In the genomic region with DNA sequence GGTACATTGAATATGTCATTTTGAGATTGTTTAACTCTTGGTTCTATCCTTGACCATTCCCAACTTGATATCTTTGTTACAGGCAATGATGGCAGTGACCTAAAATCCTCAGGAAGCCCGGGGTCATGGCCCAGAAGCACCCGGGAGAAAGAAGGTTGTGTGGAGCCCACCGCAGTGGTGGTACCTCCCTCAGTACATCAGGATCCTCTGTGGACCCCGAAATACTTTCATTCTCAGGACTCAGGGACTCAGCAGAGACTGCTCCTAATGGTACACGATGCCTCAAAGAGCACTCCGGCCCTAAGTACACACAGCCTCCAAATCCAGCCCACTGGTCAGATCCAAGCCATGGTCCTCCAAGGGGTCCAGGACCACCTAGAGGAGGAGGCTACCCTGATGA, we compare ENCODE assay signal across 8 mouse cellular contexts. TPM values are rescaled to one million over a fixed set of nuclear protein-coding genes. Genes with fewer than 3 reads are reported as not detected.
DNase-seq lines count a peak whose midpoint lies in the region; ATAC-seq and TF ChIP-seq lines count a peak whose summit lies in the region.

No protein-coding gene starts in this region.

- peak overlapping the region; percentile 72 for H3K4me2 ChIP-seq in embryonic facial prominence, embryonic 14.5 days (ENCODE audit: low read depth, low read length)
- H3K4me2 ChIP-seq in intestine, embryonic 15.5 days (replicated peaks), result peak overlapping the region; percentile 81
- peak overlapping the region; percentile 67 for H3K4me2 ChIP-seq in neural tube, embryonic 15.5 days

- ATAC-seq in embryonic facial prominence, embryonic 14.5 days (ENCODE audit: low read depth), result no peak
- no peak for ATAC-seq in intestine, embryonic 15.5 days
- ATAC-seq in neural tube, embryonic 15.5 days (ENCODE audit: low FRiP score), result no peak

- 37% methylated on average over 6 of the region's 6 CpGs for WGBS in lung, adult 2 months
- 65% methylated on average over 6 of the region's 6 CpGs for WGBS in embryonic facial prominence, embryonic 14.5 days
- 43% methylated on average over 6 of the region's 6 CpGs for WGBS in intestine, embryonic 15.5 days
- 65% methylated on average over 6 of the region's 6 CpGs for WGBS in neural tube, embryonic 15.5 days

- H3K4me3 ChIP-seq in lung, adult 2 months (replicated peaks; ENCODE audit: extremely low read depth, low read depth, low read length), result peak overlapping the region; percentile 39
- peak overlapping the region; percentile 82 for H3K4me3 ChIP-seq in embryonic facial prominence, embryonic 14.5 days (ENCODE audit: low read depth, low read length)
- H3K4me3 ChIP-seq in intestine, embryonic 15.5 days (replicated peaks), result peak overlapping the region; percentile 83
- peak overlapping the region; percentile 86 for H3K4me3 ChIP-seq in neural tube, embryonic 15.5 days (replicated peaks)

- peak overlapping the region; percentile 85 for H3K9ac ChIP-seq in embryonic facial prominence, embryonic 14.5 days (ENCODE audit: low read depth, low read length)
- H3K9ac ChIP-seq in intestine, embryonic 15.5 days, result peak overlapping the region; percentile 89
- H3K9ac ChIP-seq in neural tube, embryonic 15.5 days (replicated peaks), result peak overlapping the region; percentile 91

- H3K4me1 ChIP-seq in lung, adult 2 months (ENCODE audit: control insufficient read depth, insufficient read depth, low read length), result peaks cover 10% of the 10 kb centered on the region; the same call in 1 of the 2 replicates
- peaks cover 42% of the 10 kb centered on the region for H3K4me1 ChIP-seq in embryonic facial prominence, embryonic 14.5 days (ENCODE audit: control insufficient read depth, insufficient read depth, low read length)
- H3K4me1 ChIP-seq in intestine, embryonic 15.5 days (replicated peaks), result peaks cover 38% of the 10 kb centered on the region
- peaks cover 68% of the 10 kb centered on the region for H3K4me1 ChIP-seq in neural tube, embryonic 15.5 days

- no peak for DNase-seq in lung, adult 2 months
- no peak for DNase-seq in lung, postnatal 36 days
- DNase-seq in embryonic facial prominence, embryonic 14.5 days (ENCODE audit: low spot score), result no peak
- no peak for DNase-seq in spleen, adult 12 weeks (ENCODE audit: low spot score)
- no peak for DNase-seq in right cerebral cortex, postnatal 4 days
- no peak for DNase-seq in gastrocnemius, postnatal 10 days

- H3K27me3 ChIP-seq in embryonic facial prominence, embryonic 14.5 days (replicated peaks; ENCODE audit: control insufficient read depth, insufficient read depth, low read length), result no peaks in the 10 kb centered on the region
- no peaks in the 10 kb centered on the region for H3K27me3 ChIP-seq in intestine, embryonic 15.5 days (replicated peaks)
- no peaks in the 10 kb centered on the region for H3K27me3 ChIP-seq in neural tube, embryonic 15.5 days (replicated peaks)

- H3K36me3 ChIP-seq in embryonic facial prominence, embryonic 14.5 days (ENCODE audit: control insufficient read depth, insufficient read depth, low read length), result peaks cover 40% of the 10 kb centered on the region
- no peaks in the 10 kb centered on the region; the same call in 1 of the 2 replicates for H3K36me3 ChIP-seq in intestine, embryonic 15.5 days
- H3K36me3 ChIP-seq in neural tube, embryonic 15.5 days, result peaks cover 6% of the 10 kb centered on the region; the same call in 1 of the 2 replicates

- TF ChIP-seq CTCF in lung, adult 2 months (IDR thresholded peaks at IDR 0.05; ENCODE audit: insufficient read depth, low read length), result no peak

- TF ChIP-seq POLR2A in lung, adult 2 months (IDR thresholded peaks at IDR 0.05; ENCODE audit: borderline replicate concordance, extremely low read depth, low read depth, low read length), result no peak

- H3K27ac ChIP-seq in embryonic facial prominence, embryonic 14.5 days (replicated peaks; ENCODE audit: low read depth, low read length), result 0 out of 2 replicates have a peak overlapping the region, but pooled peaks have one; percentile 99
- H3K27ac ChIP-seq in intestine, embryonic 15.5 days, result 0 out of 2 replicates have a peak overlapping the region, but pooled peaks have one; percentile 22
- H3K27ac ChIP-seq in neural tube, embryonic 15.5 days (replicated peaks), result peak overlapping the region; percentile 98; the same call in 1 of the 2 replicates

- no peaks in the 10 kb centered on the region for H3K9me3 ChIP-seq in embryonic facial prominence, embryonic 14.5 days (ENCODE audit: control insufficient read depth, low read length)
- no peaks in the 10 kb centered on the region for H3K9me3 ChIP-seq in intestine, embryonic 15.5 days
- no peaks in the 10 kb centered on the region for H3K9me3 ChIP-seq in neural tube, embryonic 15.5 days (replicated peaks)

RNA-seq across cellular contexts. Expression of gene Tmem198b, which starts 1.9 kb away (rescaled TPM):
- polyA plus RNA-seq in lung, adult 2 months (2012; rRNA removed), result 18.3 and 20.6 TPM in 2 replicates
- polyA plus RNA-seq in embryonic facial prominence, embryonic 14.5 days (2014; fragmentation: Nextera tagmentation; extraction: Ambion mirVana), result 13.7 and 14.9 TPM in 2 replicates
- 11.2 and 12.7 TPM in 2 replicates for polyA plus RNA-seq in intestine, embryonic 15.5 days (2015; fragmentation: Nextera tagmentation; extraction: Ambion mirVana)
- polyA plus RNA-seq in neural tube, embryonic 15.5 days (2015; fragmentation: Nextera tagmentation; extraction: Ambion mirVana), result 14.4 and 16.6 TPM in 2 replicates
- total RNA-seq in gastrocnemius, postnatal 10 days (2021), result 10 to 100 TPM in 1 of 2 experiments, 1 to 10 TPM in 1; 7.4 to 10.8 TPM

RNA-seq across cellular contexts. Expression of gene Dnajc14, which starts 2.2 kb away (rescaled TPM):
- 14.8 and 22.7 TPM in 2 replicates for polyA plus RNA-seq in lung, adult 2 months (2012; rRNA removed)
- polyA plus RNA-seq in embryonic facial prominence, embryonic 14.5 days (2014; fragmentation: Nextera tagmentation; extraction: Ambion mirVana), result 42.7 and 47.9 TPM in 2 replicates
- 44.6 and 47.6 TPM in 2 replicates for polyA plus RNA-seq in intestine, embryonic 15.5 days (2015; fragmentation: Nextera tagmentation; extraction: Ambion mirVana)
- polyA plus RNA-seq in neural tube, embryonic 15.5 days (2015; fragmentation: Nextera tagmentation; extraction: Ambion mirVana), result 50.6 TPM in 2 replicates
- 10 to 100 TPM; 28.9 to 34.6 TPM for total RNA-seq in gastrocnemius, postnatal 10 days (2021)

RNA-seq across cellular contexts. Expression of gene Sarnp, which starts 11.0 kb away (rescaled TPM):
- polyA plus RNA-seq in lung, adult 2 months (2012; rRNA removed), result 3.4 and 9.9 TPM in 2 replicates
- 185 and 194 TPM in 2 replicates for polyA plus RNA-seq in embryonic facial prominence, embryonic 14.5 days (2014; fragmentation: Nextera tagmentation; extraction: Ambion mirVana)
- 186 and 201 TPM in 2 replicates for polyA plus RNA-seq in intestine, embryonic 15.5 days (2015; fragmentation: Nextera tagmentation; extraction: Ambion mirVana)
- 147 and 153 TPM in 2 replicates for polyA plus RNA-seq in neural tube, embryonic 15.5 days (2015; fragmentation: Nextera tagmentation; extraction: Ambion mirVana)
- total RNA-seq in gastrocnemius, postnatal 10 days (2021), result 10 to 100 TPM; 45.3 to 45.4 TPM

RNA-seq across cellular contexts. Expression of gene Ormdl2, which starts 15.4 kb away (rescaled TPM):
- 47.5 and 64.6 TPM in 2 replicates for polyA plus RNA-seq in lung, adult 2 months (2012; rRNA removed)
- polyA plus RNA-seq in embryonic facial prominence, embryonic 14.5 days (2014; fragmentation: Nextera tagmentation; extraction: Ambion mirVana), result 49.0 and 49.5 TPM in 2 replicates
- polyA plus RNA-seq in intestine, embryonic 15.5 days (2015; fragmentation: Nextera tagmentation; extraction: Ambion mirVana), result 101 and 116 TPM in 2 replicates
- 23.5 and 34.2 TPM in 2 replicates for polyA plus RNA-seq in neural tube, embryonic 15.5 days (2015; fragmentation: Nextera tagmentation; extraction: Ambion mirVana)
- 1 to 10 TPM; 7.5 to 8.8 TPM for total RNA-seq in gastrocnemius, postnatal 10 days (2021)

RNA-seq across cellular contexts. Expression of gene Mmp19, which starts 15.4 kb away (rescaled TPM):
- polyA plus RNA-seq in lung, adult 2 months (2012; rRNA removed), result 10.0 and 10.3 TPM in 2 replicates
- 1.4 and 1.8 TPM in 2 replicates for polyA plus RNA-seq in embryonic facial prominence, embryonic 14.5 days (2014; fragmentation: Nextera tagmentation; extraction: Ambion mirVana)
- 0.60 and 1.0 TPM in 2 replicates for polyA plus RNA-seq in intestine, embryonic 15.5 days (2015; fragmentation: Nextera tagmentation; extraction: Ambion mirVana)
- 0.56 and 0.88 TPM in 2 replicates for polyA plus RNA-seq in neural tube, embryonic 15.5 days (2015; fragmentation: Nextera tagmentation; extraction: Ambion mirVana)
- total RNA-seq in gastrocnemius, postnatal 10 days (2021), result 1 to 10 TPM; 2.8 to 3.8 TPM

Comparison
In these comparisons a context has a peak if more than half of its experiments do, and no peak if none do; other contexts are left out.
1. H3K27ac ChIP-seq: peak in every context shown above with its lines; median percentile 99 in embryonic facial prominence, embryonic 14.5 days; 98 in neural tube, embryonic 15.5 days; 22 in intestine, embryonic 15.5 days.
2. RNA of gene Sarnp, which starts 11.0 kb away (polyA plus RNA-seq): 186 to 201 TPM in intestine, embryonic 15.5 days, 185 to 194 TPM in embryonic facial prominence, embryonic 14.5 days and 147 to 153 TPM in neural tube, embryonic 15.5 days; 3.4 to 9.9 TPM in lung, adult 2 months; every median in the first group is over 10 times any median in the second.
3. Peak in every context shown above with its lines, with median percentiles within 50 percentile points of each other: H3K4me3 ChIP-seq, H3K4me2 ChIP-seq and H3K9ac ChIP-seq.